In genomic region chr5:125529109-125529508, GRCm38 (mm10) we compare ENCODE assay signal across 9 mouse cellular contexts. TPM values are rescaled to one million over a fixed set of nuclear protein-coding genes. Genes with fewer than 3 reads are reported as not detected.
DNase-seq lines count a peak whose midpoint lies in the region; ATAC-seq lines count a peak whose summit lies in the region.
"Had no signal": no experiment of that assay in that cellular context is flagged by ENCODE, and none has a peak within 500 bp of the region (broad histone marks: within the 10 kb centered on the region; RNA-seq: fewer than 3 reads in every experiment).

No protein-coding gene starts in this region.

- ATAC-seq in forebrain, embryonic 16.5 days = no peak
- no peak for ATAC-seq in midbrain, embryonic 14.5 days (ENCODE audit: low FRiP score, low TSS enrichment)
- peak; percentile 8; the same call in 1 of the 2 replicates for ATAC-seq in stomach, embryonic 14.5 days (ENCODE audit: insufficient number of reproducible peaks, insufficient read depth, low FRiP score, low read depth)

- no peak overlapping the region for H3K9ac ChIP-seq in forebrain, embryonic 16.5 days (replicated peaks; ENCODE audit: low read depth, low read length)
- H3K9ac ChIP-seq in midbrain, embryonic 14.5 days (replicated peaks; ENCODE audit: low read length) = no peak overlapping the region
- H3K9ac ChIP-seq in stomach, embryonic 14.5 days (replicated peaks; ENCODE audit: low read depth, low read length) = no peak overlapping the region
- H3K9ac ChIP-seq: limb, embryonic 12.5 days had no signal

- H3K27ac ChIP-seq in forebrain, embryonic 10.5 days = no peak overlapping the region
- H3K27ac ChIP-seq in forebrain, embryonic 16.5 days (ENCODE audit: low read length) = no peak overlapping the region
- H3K27ac ChIP-seq in midbrain, embryonic 14.5 days (replicated peaks; ENCODE audit: low read depth, low read length) = no peak overlapping the region
- H3K27ac ChIP-seq in stomach, embryonic 14.5 days (ENCODE audit: low read length) = no peak overlapping the region
- H3K27ac ChIP-seq: limb, embryonic 12.5 days had no signal

- H3K4me2 ChIP-seq in forebrain, embryonic 16.5 days (ENCODE audit: low read length) = no peak overlapping the region
- H3K4me2 ChIP-seq in midbrain, embryonic 14.5 days (ENCODE audit: low read length) = no peak overlapping the region
- no peak overlapping the region for H3K4me2 ChIP-seq in stomach, embryonic 14.5 days (replicated peaks; ENCODE audit: low read depth, low read length)
- H3K4me2 ChIP-seq: limb, embryonic 12.5 days had no signal

- DNase-seq in forebrain, embryonic 10.5 days (ENCODE audit: extremely low spot score, low spot score) = peak; percentile 77
- peak; percentile 81 for DNase-seq in ZHBTc4 (ENCODE audit: low read depth, low spot score)
- DNase-seq in embryo, embryonic 11 days = peak; percentile 81
- peak; percentile 61 to 77 for DNase-seq in heart, postnatal 36 days
- peak; percentile 68 for DNase-seq in left cerebral cortex, adult 11 months (ENCODE audit: low spot score)
- DNase-seq in midbrain, embryonic 14.5 days = peak; percentile 89

- H3K27me3 ChIP-seq in forebrain, embryonic 10.5 days (ENCODE audit: poor library complexity, severe bottlenecking) = peaks cover 69% of the 10 kb centered on the region
- H3K27me3 ChIP-seq in forebrain, embryonic 16.5 days (replicated peaks; ENCODE audit: control insufficient read depth, insufficient read depth, low read length) = peaks cover 4% of the 10 kb centered on the region; the same call in 1 of the 2 replicates
- H3K27me3 ChIP-seq in midbrain, embryonic 14.5 days (ENCODE audit: control insufficient read depth, insufficient read depth, low read length) = peaks cover 30% of the 10 kb centered on the region
- peaks cover 34% of the 10 kb centered on the region for H3K27me3 ChIP-seq in stomach, embryonic 14.5 days (ENCODE audit: control insufficient read depth, insufficient read depth, low read length)

- peaks cover 13% of the 10 kb centered on the region for H3K9me3 ChIP-seq in forebrain, embryonic 10.5 days
- H3K9me3 ChIP-seq in forebrain, embryonic 16.5 days (ENCODE audit: control insufficient read depth, low read length) = peaks cover 3% of the 10 kb centered on the region
- H3K9me3 ChIP-seq in midbrain, embryonic 14.5 days (ENCODE audit: control insufficient read depth, low read length) = no peaks in the 10 kb centered on the region
- peaks cover 7% of the 10 kb centered on the region; the same call in 1 of the 2 replicates for H3K9me3 ChIP-seq in stomach, embryonic 14.5 days (ENCODE audit: control insufficient read depth, low read depth, low read length)

- H3K36me3 ChIP-seq in forebrain, embryonic 10.5 days (replicated peaks) = no peaks in the 10 kb centered on the region
- no peaks in the 10 kb centered on the region for H3K36me3 ChIP-seq in forebrain, embryonic 16.5 days (ENCODE audit: control insufficient read depth, insufficient read depth)
- no peaks in the 10 kb centered on the region for H3K36me3 ChIP-seq in midbrain, embryonic 14.5 days (ENCODE audit: control insufficient read depth, insufficient read depth, low read length)
- H3K36me3 ChIP-seq in stomach, embryonic 14.5 days (ENCODE audit: control insufficient read depth, insufficient read depth, low read length) = no peaks in the 10 kb centered on the region
- H3K36me3 ChIP-seq: limb, embryonic 12.5 days had no signal

- H3K4me3 ChIP-seq in forebrain, embryonic 10.5 days = no peak overlapping the region
- H3K4me3 ChIP-seq in forebrain, embryonic 16.5 days (replicated peaks; ENCODE audit: low read length) = no peak overlapping the region
- no peak overlapping the region for H3K4me3 ChIP-seq in midbrain, embryonic 14.5 days (replicated peaks; ENCODE audit: low read depth, low read length)
- no peak overlapping the region for H3K4me3 ChIP-seq in stomach, embryonic 14.5 days (ENCODE audit: low read depth, low read length)
- H3K4me3 ChIP-seq: limb, embryonic 12.5 days had no signal

- 3% methylated on average over 5 of the region's 5 CpGs for WGBS in forebrain, embryonic 10.5 days
- 1% methylated on average over 5 of the region's 5 CpGs for WGBS in forebrain, embryonic 16.5 days
- 3% methylated on average over 5 of the region's 5 CpGs for WGBS in midbrain, embryonic 14.5 days
- WGBS in stomach, embryonic 14.5 days = 7% methylated on average over 5 of the region's 5 CpGs

- peaks cover 29% of the 10 kb centered on the region for H3K4me1 ChIP-seq in forebrain, embryonic 10.5 days
- H3K4me1 ChIP-seq in forebrain, embryonic 16.5 days (replicated peaks; ENCODE audit: control insufficient read depth, insufficient read depth, low read length) = peaks cover 20% of the 10 kb centered on the region
- peaks cover 21% of the 10 kb centered on the region for H3K4me1 ChIP-seq in midbrain, embryonic 14.5 days (ENCODE audit: control insufficient read depth, insufficient read depth, low read length)
- H3K4me1 ChIP-seq in stomach, embryonic 14.5 days (ENCODE audit: control insufficient read depth, insufficient read depth, low read length) = 0 out of 2 replicates have a peak, but pooled peaks cover 4% of the 10 kb centered on the region

- intact Hi-C loops in heart, postnatal 36 days (cut with DNase I) = loop anchor here (10.0 kb wide), 1 partner anchor 866 kb away; no protein-coding TSS in a partner anchor

RNA-seq across cellular contexts. Expression of gene Tmem132b, which starts 2.5 kb away (rescaled TPM):
- polyA plus RNA-seq in forebrain, embryonic 10.5 days (2016; fragmentation: Nextera tagmentation; extraction: Ambion mirVana) = 0.20 and 0.27 TPM in 2 replicates
- polyA plus RNA-seq in forebrain, embryonic 16.5 days (2015; fragmentation: Nextera tagmentation; extraction: Ambion mirVana) = 8.4 and 9.1 TPM in 2 replicates
- not detected for total RNA-seq in heart, postnatal 36 days (2021)
- 4.9 and 6.2 TPM in 2 replicates for polyA plus RNA-seq in midbrain, embryonic 14.5 days (2014; fragmentation: Nextera tagmentation; extraction: Ambion mirVana)
- 0.36 and 0.62 TPM in 2 replicates for polyA plus RNA-seq in stomach, embryonic 14.5 days (2014; fragmentation: Nextera tagmentation; extraction: Ambion mirVana)

RNA-seq across cellular contexts. Expression of gene Aacs, which starts 53.5 kb away (rescaled TPM):
- 58.5 and 58.6 TPM in 2 replicates for polyA plus RNA-seq in forebrain, embryonic 10.5 days (2016; fragmentation: Nextera tagmentation; extraction: Ambion mirVana)
- polyA plus RNA-seq in forebrain, embryonic 16.5 days (2015; fragmentation: Nextera tagmentation; extraction: Ambion mirVana) = 96.0 and 98.9 TPM in 2 replicates
- 1 to 10 TPM; 3.6 to 4.1 TPM for total RNA-seq in heart, postnatal 36 days (2021)
- polyA plus RNA-seq in midbrain, embryonic 14.5 days (2014; fragmentation: Nextera tagmentation; extraction: Ambion mirVana) = 63.6 and 71.3 TPM in 2 replicates
- 45.6 and 50.9 TPM in 2 replicates for polyA plus RNA-seq in stomach, embryonic 14.5 days (2014; fragmentation: Nextera tagmentation; extraction: Ambion mirVana)
